Mouse (Mus musculus) forebrain, embryonic 11.5 days (tissue): ENCODE data around the gene Hist1h2af. TPM values are rescaled to one million over a fixed set of nuclear protein-coding genes. Genes with fewer than 3 reads are reported as not detected.
"Not testable (repeated sequence)": the region's sequence is repeated elsewhere in the genome, so short reads cannot be mapped to it uniquely, and the experiment has no call there.

Source experiments
- ATAC-seq: fragments of 200-750 bp; cut with Nextera tagmentation; replicated peaks from 2 replicates; pipeline ENCODE4 v1.8.0; 2017; ENCODE audit warnings: moderate TSS enrichment; ENCODE audit not compliant: low FRiP score
- DNase-seq: peaks from one replicate; pipeline ENCODE4 v3.0.0-alpha.2; 2017; ENCODE audit warnings: low spot score
- H3K27ac ChIP-seq: fragments of 300-500 bp; sonication (generic); 2 replicates; pipeline ENCODE4 v1.5.1; 2014; ENCODE audit warnings: low read depth, low read length
- H3K27me3 ChIP-seq: fragments of 300-500 bp; sonication (generic); 2 replicates; pipeline ENCODE4 v1.6.1; 2014; ENCODE audit warnings: mild to moderate bottlenecking, low read length, mixed read lengths; ENCODE audit not compliant: control insufficient read depth, insufficient read depth
- H3K36me3 ChIP-seq: fragments of 300-500 bp; sonication (generic); 2 replicates; pipeline ENCODE4 v1.6.1; 2014; ENCODE audit warnings: mild to moderate bottlenecking, low read length, moderate library complexity, mixed read lengths; ENCODE audit not compliant: control insufficient read depth, insufficient read depth
- H3K4me1 ChIP-seq: fragments of 300-500 bp; sonication (generic); replicated peaks from 2 replicates; pipeline ENCODE4 v1.6.1; 2014; ENCODE audit warnings: low read length, mixed read lengths; ENCODE audit not compliant: control insufficient read depth, insufficient read depth
- H3K4me2 ChIP-seq: fragments of 300-500 bp; sonication (generic); 2 replicates; pipeline ENCODE4 v1.6.1; 2014; ENCODE audit warnings: low read depth, mild to moderate bottlenecking, low read length, moderate library complexity, mixed read lengths; ENCODE audit not compliant: severe bottlenecking
- H3K4me3 ChIP-seq: fragments of 300-500 bp; sonication (generic); 2 replicates; pipeline ENCODE4 v1.5.1; 2014; ENCODE audit warnings: low read depth, low read length
- H3K9ac ChIP-seq: fragments of 300-500 bp; sonication (generic); 2 replicates; pipeline ENCODE4 v1.6.1; 2014; ENCODE audit warnings: low read length
- H3K9me3 ChIP-seq: fragments of 300-500 bp; sonication (generic); 2 replicates; pipeline ENCODE4 v1.6.1; 2016; ENCODE audit warnings: low read length, mixed read lengths; ENCODE audit not compliant: control insufficient read depth
- WGBS: fragments of 180-500 bp; shearing (Covaris S2); extraction: QIAGEN DNeasy Blood & Tissue Kit; methylation state at CpG from one replicate; pipeline ENCODE4 v1.1.7; 2014; 5-methylcytosine and 5-hydroxymethylcytosine counted together
- polyA plus RNA-seq: library from polyadenylated mRNA; unstranded; fragments of >200 nt; fragmentation: Nextera tagmentation; extraction: Ambion mirVana; gene quantifications from 2 replicates; pipeline ENCODE4 v1.2.1, GENCODE M21; 2014

The Hist1h2af gene
- polyA plus RNA-seq, 1 experiment from 2014 or later, result 7.7 TPM

DNA sequence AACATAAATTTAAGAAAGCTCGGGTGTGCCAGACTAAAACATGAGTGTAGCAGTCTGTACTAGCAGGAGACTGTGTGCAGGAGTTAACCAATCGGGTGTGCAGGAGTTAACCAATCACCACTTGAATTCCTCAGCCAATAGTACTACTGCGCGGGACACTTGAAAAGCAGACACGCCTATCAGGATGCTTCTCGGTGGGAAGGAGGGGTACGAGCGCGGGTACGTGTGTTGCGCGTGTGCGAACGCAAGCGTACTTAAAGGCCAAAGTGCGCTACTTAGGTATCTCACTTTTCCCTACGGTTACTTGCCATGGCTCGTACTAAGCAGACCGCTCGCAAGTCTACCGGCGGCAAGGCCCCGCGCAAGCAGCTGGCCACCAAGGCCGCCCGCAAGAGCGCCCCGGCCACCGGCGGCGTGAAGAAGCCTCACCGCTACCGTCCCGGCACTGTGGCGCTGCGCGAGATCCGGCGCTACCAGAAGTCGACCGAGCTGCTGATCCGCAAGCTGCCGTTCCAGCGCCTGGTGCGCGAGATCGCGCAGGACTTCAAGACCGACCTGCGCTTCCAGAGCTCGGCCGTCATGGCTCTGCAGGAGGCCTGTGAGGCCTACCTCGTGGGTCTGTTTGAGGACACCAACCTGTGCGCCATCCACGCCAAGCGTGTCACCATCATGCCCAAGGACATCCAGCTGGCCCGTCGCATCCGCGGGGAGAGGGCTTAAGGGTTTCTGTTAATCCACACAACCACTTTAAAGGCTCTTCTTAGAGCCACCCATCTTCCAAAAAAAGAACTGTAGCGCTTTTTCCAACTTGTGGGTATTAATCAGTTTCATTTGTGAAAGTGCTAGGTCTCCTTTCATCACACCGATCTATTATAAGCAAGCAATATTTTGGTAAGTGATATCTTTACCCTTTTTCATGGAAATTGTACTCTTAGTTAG, 1.7 kb downstream of the Hist1h2af start, which contains the start of gene Hist1h3g:
Gene Hist1h3g, plus strand, starts transcription at position 286 of the 939 bp plus-strand sequence.
- H3K4me1 ChIP-seq, H3K36me3 ChIP-seq, H3K9me3 ChIP-seq, H3K27me3 ChIP-seq: not testable (repeated sequence)
- Histone ChIP-seq H3K27ac (peak within 1 kb of the TSS; percentile 99), H3K4me2 (peak within 1 kb of the TSS; percentile 76), H3K9ac (peak within 1 kb of the TSS; percentile 96), H3K4me3 (peak within 1 kb of the TSS; percentile 57)
- DNase-seq (peak; percentile 94), ATAC-seq (peak; percentile 89)
- 1% methylated on average over 36 of the region's 62 CpGs for WGBS

- peak overlapping the region; percentile 76 for H3K4me2 ChIP-seq
- no peaks in the 10 kb centered on the region for H3K9me3 ChIP-seq
- no peak for ATAC-seq
- peak overlapping the region; percentile 79 for H3K9ac ChIP-seq
- H3K27me3 ChIP-seq, result no peaks in the 10 kb centered on the region
- peak overlapping the region; percentile 57 for H3K4me3 ChIP-seq
- peak overlapping the region; percentile 99 for H3K27ac ChIP-seq
- peak; percentile 45 for DNase-seq
- H3K4me1 ChIP-seq, result peaks cover 3% of the 10 kb centered on the region
- 25% methylated on average over 7 of the region's 7 CpGs for whole genome bisulfite sequencing
- H3K36me3 ChIP-seq, result no peaks in the 10 kb centered on the region
Measured at GRCm38 (mm10) chr13:23536076-23536822, 2.5 kb downstream of the Hist1h2af start.

- Histone ChIP-seq H3K27me3 (no peaks in the 10 kb centered on the region), H3K27ac (0 out of 2 replicates have a peak overlapping the region, but pooled peaks have one; percentile 99), H3K9ac (peak overlapping the region; percentile 16; the same call in 1 of the 2 replicates), H3K4me1 (peaks cover 3% of the 10 kb centered on the region), H3K4me3 (peak overlapping the region; percentile 57; the same call in 1 of the 2 replicates), H3K4me2 (peak overlapping the region; percentile 76), H3K36me3 (no peaks in the 10 kb centered on the region), H3K9me3 (no peaks in the 10 kb centered on the region)
- DNase-seq (peak; percentile 50), ATAC-seq (no peak)
- WGBS, result 74% methylated on average over 3 of the region's 3 CpGs
Measured at GRCm38 (mm10) chr13:23537006-23537710, 3.5 kb downstream of the Hist1h2af start.

DNA sequence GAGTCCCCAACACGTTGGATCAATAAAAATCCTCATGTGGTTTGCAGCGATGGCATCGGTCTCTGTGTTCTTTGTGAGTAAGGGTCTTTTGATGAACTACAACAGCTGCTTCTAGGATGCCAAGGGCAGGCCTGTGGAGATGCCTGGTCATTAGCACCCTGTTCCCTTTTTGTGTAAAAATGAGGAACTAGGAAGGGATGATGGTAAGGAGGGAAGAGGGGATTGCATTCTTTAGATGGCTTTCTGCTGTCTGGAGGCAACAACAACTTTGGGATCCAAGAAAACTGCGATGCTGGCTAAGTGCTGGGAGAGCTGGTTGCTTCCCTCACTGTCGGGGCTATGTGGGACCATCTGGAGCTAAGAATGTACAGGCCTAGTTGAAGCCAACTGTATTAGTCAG, 4.5 kb downstream of the Hist1h2af start:
- ATAC-seq (no peak), DNase-seq (peak; percentile 46)
- Histone ChIP-seq H3K4me1 (no peaks in the 10 kb centered on the region; the same call in none of the 2 replicates), H3K27me3 (no peaks in the 10 kb centered on the region), H3K36me3 (no peaks in the 10 kb centered on the region), H3K4me2 (no peak overlapping the region), H3K9ac (no peak overlapping the region), H3K9me3 (no peaks in the 10 kb centered on the region), H3K4me3 (no peak overlapping the region), H3K27ac (no peak overlapping the region)
- 77% methylated on average over 5 of the region's 5 CpGs for WGBS

GRCm38 (mm10) chr13:23539821-23540220, 6.1 kb downstream of the Hist1h2af start:
- H3K9ac ChIP-seq, H3K4me1 ChIP-seq, H3K27me3 ChIP-seq, ATAC-seq, H3K9me3 ChIP-seq, DNase-seq, H3K4me3 ChIP-seq, H3K4me2 ChIP-seq, H3K36me3 ChIP-seq, H3K27ac ChIP-seq: not testable (repeated sequence)
- 77% methylated on average over 1 of the region's 1 CpGs for WGBS

DNA sequence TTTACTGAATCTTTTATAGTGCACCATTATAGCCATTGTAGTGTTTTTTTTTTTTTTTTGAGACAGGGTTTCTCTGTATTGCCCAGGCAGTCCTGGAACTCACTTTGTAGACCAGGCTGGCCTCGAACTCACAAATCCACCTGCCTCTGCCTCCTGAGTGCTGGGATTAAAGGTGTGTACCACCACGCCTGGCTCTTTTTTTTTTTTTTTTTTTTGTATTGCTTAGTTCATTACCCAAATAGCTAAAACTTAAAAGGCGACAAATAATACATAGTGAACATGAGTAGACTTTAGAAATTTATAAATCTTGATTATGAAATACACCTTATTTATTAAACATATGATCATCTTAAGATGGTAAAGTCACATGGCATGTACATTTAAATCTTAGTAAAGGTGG, 7.8 kb downstream of the Hist1h2af start:
- no peak for DNase-seq
- Histone ChIP-seq H3K36me3 (no peaks in the 10 kb centered on the region), H3K9ac (no peak overlapping the region), H3K27me3 (no peaks in the 10 kb centered on the region), H3K27ac (no peak overlapping the region), H3K4me2 (no peak overlapping the region), H3K9me3 (no peaks in the 10 kb centered on the region), H3K4me3 (no peak overlapping the region), H3K4me1 (no peaks in the 10 kb centered on the region; the same call in none of the 2 replicates)
- WGBS, result 76% methylated on average over 3 of the region's 3 CpGs
- no peak for ATAC-seq

GRCm38 (mm10) chr13:23542225-23542980, 8.7 kb downstream of the Hist1h2af start:
- not testable (repeated sequence) for H3K27me3 ChIP-seq, ATAC-seq, H3K4me1 ChIP-seq, H3K9me3 ChIP-seq, H3K36me3 ChIP-seq
- H3K9ac ChIP-seq, result peak overlapping the region; percentile 68
- peak overlapping the region; percentile 53 for H3K4me2 ChIP-seq
- 6% methylated on average over 3 of the region's 3 CpGs for WGBS
- DNase-seq, result peak; percentile 41
- H3K27ac ChIP-seq, result peak overlapping the region; percentile 94
- peak overlapping the region; percentile 40 for H3K4me3 ChIP-seq
